Mouse (Mus musculus) liver, postnatal 0 days (tissue): ENCODE measurements around the gene Pde4c. TPM values are rescaled to one million over a fixed set of nuclear protein-coding genes. Genes with fewer than 3 reads are reported as not detected.

Experiments used
- ATAC-seq: fragments of 200-750 bp; cut with Nextera tagmentation; 2 replicates; pipeline ENCODE4 v1.8.0; 2017; ENCODE audit warnings: mild to moderate bottlenecking, moderate library complexity
- DNase-seq: peaks from one replicate; pipeline ENCODE4 v3.0.0-alpha.2; 2016
- H3K27ac ChIP-seq: fragments of 300-500 bp; sonication (generic); 2 replicates; pipeline ENCODE4 v1.5.1; 2014; ENCODE audit warnings: antibody characterized with exemption, moderate library complexity, mild to moderate bottlenecking, low read depth
- H3K27me3 ChIP-seq: fragments of 300-500 bp; sonication (generic); 2 replicates; pipeline ENCODE4 v1.6.1; 2014; ENCODE audit warnings: low read length, control low read depth, mixed read lengths; ENCODE audit not compliant: insufficient read depth
- H3K36me3 ChIP-seq: fragments of 300-500 bp; sonication (generic); replicated peaks from 2 replicates; pipeline ENCODE4 v1.6.1; 2014; ENCODE audit warnings: mild to moderate bottlenecking, control low read depth, low read length, moderate library complexity, mixed read lengths; ENCODE audit not compliant: insufficient read depth
- H3K4me1 ChIP-seq: fragments of 300-500 bp; sonication (generic); 2 replicates; pipeline ENCODE4 v1.6.1; 2014; ENCODE audit warnings: antibody characterized with exemption, mild to moderate bottlenecking, control low read depth; ENCODE audit not compliant: insufficient read depth
- H3K4me2 ChIP-seq: fragments of 300-500 bp; sonication (generic); 2 replicates; pipeline ENCODE4 v1.6.1; 2014; ENCODE audit warnings: low read depth, mild to moderate bottlenecking, low read length, moderate library complexity, mixed read lengths
- H3K4me3 ChIP-seq: fragments of 300-500 bp; sonication (generic); 2 replicates; pipeline ENCODE4 v1.5.1; 2014; ENCODE audit warnings: low read depth, low read length
- H3K9ac ChIP-seq: fragments of 300-500 bp; sonication (generic); replicated peaks from 2 replicates; pipeline ENCODE4 v1.6.1; 2014; ENCODE audit warnings: mild to moderate bottlenecking, moderate library complexity
- H3K9me3 ChIP-seq: fragments of 300-500 bp; sonication (generic); 2 replicates; pipeline ENCODE4 v1.6.1; 2016; ENCODE audit warnings: mild to moderate bottlenecking, control low read depth, low read length, mixed read lengths
- CTCF ChIP-seq: sonication (generic); IDR thresholded peaks from 2 replicates; pipeline ENCODE4 v1.5.1; 2016; ENCODE audit warnings: antibody characterized with exemption, low read depth
- EP300 ChIP-seq: IDR thresholded peaks from 2 replicates; pipeline ENCODE4 v1.6.1; 2016; ENCODE audit warnings: antibody characterized with exemption, low read depth, mild to moderate bottlenecking
- WGBS: fragments of 180-500 bp; shearing (Covaris S2); extraction: QIAGEN DNeasy Blood & Tissue Kit; methylation state at CpG from one replicate; pipeline ENCODE4 v1.1.7; 2014; ENCODE audit not compliant: insufficient replicate concordance; 5-methylcytosine and 5-hydroxymethylcytosine counted together
- polyA plus RNA-seq: library from polyadenylated mRNA; unstranded; fragments of >200 nt; fragmentation: Nextera tagmentation; extraction: Ambion mirVana; gene quantifications from 2 replicates; pipeline ENCODE4 v1.2.1, GENCODE M21; 2015

Pde4c gene
- polyA plus RNA-seq, 1 experiment from 2014 or later, result 1.6 TPM

- 88% methylated on average over 6 of the region's 6 CpGs for WGBS
- Histone ChIP-seq H3K4me1 (peaks cover 44% of the 10 kb centered on the region), H3K27ac (no peak overlapping the region)
Observed at GRCm38 (mm10) chr8:70756476-70757040, 33.0 kb downstream of the Pde4c start.

GRCm38 (mm10) chr8:70757523-70758307 is 34.2 kb downstream of the Pde4c start:
- no peak overlapping the region for H3K27ac ChIP-seq
- no peak overlapping the region for H3K9ac ChIP-seq
- H3K4me1 ChIP-seq, result peaks cover 54% of the 10 kb centered on the region
- H3K36me3 ChIP-seq, result peaks cover 11% of the 10 kb centered on the region
- no peaks in the 10 kb centered on the region for H3K9me3 ChIP-seq
- TF ChIP-seq CTCF (peak; percentile 75), EP300 (no peak)
- WGBS, result 78% methylated on average over 22 of the region's 22 CpGs
- DNase-seq (no peak), ATAC-seq (no peak)
- no peak overlapping the region for H3K4me2 ChIP-seq
- no peak overlapping the region for H3K4me3 ChIP-seq
- H3K27me3 ChIP-seq, result no peaks in the 10 kb centered on the region

More at GRCm38 (mm10) chr8:70756476-70757040, 33.0 kb downstream of the Pde4c start:
- Histone ChIP-seq H3K4me3 (no peak overlapping the region), H3K4me2 (no peak overlapping the region), H3K27me3 (no peaks in the 10 kb centered on the region), H3K36me3 (peaks cover 11% of the 10 kb centered on the region), H3K9ac (no peak overlapping the region), H3K9me3 (no peaks in the 10 kb centered on the region)
- DNase-seq (no peak), ATAC-seq (no peak)
- TF ChIP-seq EP300, result no peak
- TF ChIP-seq CTCF, result no peak

- no peak for ATAC-seq
- TF ChIP-seq CTCF (no peak), EP300 (no peak)
- WGBS, result 87% methylated on average over 7 of the region's 7 CpGs
- no peaks in the 10 kb centered on the region for H3K9me3 ChIP-seq
- H3K36me3 ChIP-seq, result peaks cover 11% of the 10 kb centered on the region
- no peak overlapping the region for H3K4me2 ChIP-seq
- peaks cover 54% of the 10 kb centered on the region for H3K4me1 ChIP-seq
- H3K27me3 ChIP-seq, result no peaks in the 10 kb centered on the region
- DNase-seq, result no peak
- H3K4me3 ChIP-seq, result no peak overlapping the region
- H3K27ac ChIP-seq, result no peak overlapping the region
- no peak overlapping the region for H3K9ac ChIP-seq
Observed at GRCm38 (mm10) chr8:70758308-70758615, 34.7 kb downstream of the Pde4c start.

GRCm38 (mm10) chr8:70758616-70759561 is 35.4 kb downstream of the Pde4c start:
- Histone ChIP-seq H3K36me3 (peaks cover 11% of the 10 kb centered on the region), H3K4me3 (no peak overlapping the region), H3K27me3 (no peaks in the 10 kb centered on the region), H3K9ac (no peak overlapping the region), H3K27ac (no peak overlapping the region), H3K4me2 (peak overlapping the region; percentile 90; the same call in 1 of the 2 replicates), H3K9me3 (no peaks in the 10 kb centered on the region), H3K4me1 (peaks cover 53% of the 10 kb centered on the region)
- ATAC-seq (no peak), DNase-seq (no peak)
- 71% methylated on average over 19 of the region's 19 CpGs for WGBS
- TF ChIP-seq CTCF (no peak), EP300 (no peak)

GRCm38 (mm10) chr8:70760350-70760749 is 36.8 kb downstream of the Pde4c start:
- peak overlapping the region; percentile 90 for H3K4me2 ChIP-seq
- peak overlapping the region; percentile 68 for H3K4me3 ChIP-seq
- H3K27me3 ChIP-seq, result no peaks in the 10 kb centered on the region
- H3K36me3 ChIP-seq, result peaks cover 11% of the 10 kb centered on the region
- 1% methylated on average over 22 of the region's 22 CpGs for WGBS
- no peak for TF ChIP-seq CTCF
- TF ChIP-seq EP300, result no peak
- H3K27ac ChIP-seq, result peak overlapping the region; percentile 89
- DNase-seq, result no peak
- peak overlapping the region; percentile 77 for H3K9ac ChIP-seq
- H3K9me3 ChIP-seq, result no peaks in the 10 kb centered on the region
- ATAC-seq, result peak; percentile 1; the same call in 1 of the 2 replicates
- H3K4me1 ChIP-seq, result peaks cover 60% of the 10 kb centered on the region
